ENCODE assay signal across 15 mouse cellular contexts in the genomic region with DNA sequence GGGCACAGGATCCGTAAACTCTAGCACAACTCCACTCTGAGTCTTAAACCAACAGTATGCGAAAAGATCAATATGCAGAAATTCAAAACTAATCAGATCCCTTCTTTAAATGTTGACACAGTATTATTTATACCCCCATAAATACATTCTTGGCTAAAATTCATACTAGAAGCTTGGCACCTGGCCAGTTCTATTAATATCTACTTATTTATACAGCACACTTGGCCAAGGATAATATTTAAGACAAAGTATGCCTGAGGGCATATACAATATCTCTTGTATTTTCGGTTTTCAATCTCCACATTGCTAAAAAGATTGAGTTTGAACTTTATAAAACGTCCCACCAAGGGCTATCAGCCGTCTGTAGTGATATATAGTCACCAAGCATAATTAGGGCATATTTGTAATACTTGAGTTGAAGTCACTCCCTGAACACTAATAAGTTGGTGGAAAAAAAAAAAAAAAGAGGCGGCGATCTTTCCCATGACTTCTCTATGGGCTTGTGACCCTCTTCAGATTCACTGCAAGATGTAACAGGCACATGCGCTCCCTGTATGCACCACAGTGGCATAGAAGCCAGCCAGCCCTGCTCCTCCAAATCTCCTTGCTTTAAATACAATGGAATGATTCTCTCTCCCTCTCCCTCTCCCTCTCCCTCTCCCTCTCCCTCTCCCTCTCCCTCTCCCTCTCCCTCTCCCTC. TPM values are rescaled to one million over a fixed set of nuclear protein-coding genes. Genes with fewer than 3 reads are reported as not detected.
A peak's percentile ranks its signal among the peaks of the same experiment; 100 is the strongest.
DNase-seq lines count a peak whose midpoint lies in the region; ATAC-seq and TF ChIP-seq lines count a peak whose summit lies in the region.
"Had no signal": no experiment of that assay in that cellular context is flagged by ENCODE, and none has a peak within 500 bp of the region (broad histone marks: within the 10 kb centered on the region; RNA-seq: fewer than 3 reads in every experiment).

No protein-coding gene starts in this region.

- H3K27me3 ChIP-seq in heart, embryonic 12.5 days (replicated peaks) = no peaks in the 10 kb centered on the region
- H3K27me3 ChIP-seq in kidney, embryonic 16.5 days (ENCODE audit: insufficient read depth, low read length) = no peaks in the 10 kb centered on the region
- H3K27me3 ChIP-seq in embryonic facial prominence, embryonic 13.5 days = no peaks in the 10 kb centered on the region
- no peaks in the 10 kb centered on the region for H3K27me3 ChIP-seq in myocyte (ENCODE audit: control insufficient read depth, insufficient read depth, insufficient read length)

- H3K9me3 ChIP-seq in heart, embryonic 12.5 days (replicated peaks) = no peaks in the 10 kb centered on the region
- H3K9me3 ChIP-seq in kidney, embryonic 16.5 days (ENCODE audit: low read length) = no peaks in the 10 kb centered on the region
- no peaks in the 10 kb centered on the region for H3K9me3 ChIP-seq in embryonic facial prominence, embryonic 13.5 days

- H3K9ac ChIP-seq in heart, embryonic 12.5 days = no peak overlapping the region
- H3K9ac ChIP-seq in kidney, embryonic 16.5 days (replicated peaks; ENCODE audit: low read length) = no peak overlapping the region
- no peak overlapping the region for H3K9ac ChIP-seq in embryonic facial prominence, embryonic 13.5 days

- TF ChIP-seq POLR2A in myocyte (IDR thresholded peaks at IDR 0.05; ENCODE audit: insufficient read length, low read depth) = no peak

- intact Hi-C loops in heart, postnatal 10 days (cut with DNase I) = loop anchor here (5.0 kb wide), 1 partner anchor 149 kb away; no protein-coding TSS in a partner anchor

- no peak for ATAC-seq in heart, embryonic 12.5 days (ENCODE audit: insufficient number of reproducible peaks, low FRiP score)
- ATAC-seq in kidney, embryonic 16.5 days (ENCODE audit: low FRiP score, low TSS enrichment) = no peak
- no peak for ATAC-seq in embryonic facial prominence, embryonic 13.5 days (ENCODE audit: insufficient number of reproducible peaks, insufficient read depth, low FRiP score, low TSS enrichment, low read depth)
- ATAC-seq in activated CD4-positive, CD25-positive, alpha-beta regulatory T cell, adult 4 months = no peak
- ATAC-seq: midbrain, embryonic 16.5 days had no signal

- H3K4me1 ChIP-seq in heart, embryonic 12.5 days (replicated peaks) = peaks cover 27% of the 10 kb centered on the region
- peaks cover 29% of the 10 kb centered on the region for H3K4me1 ChIP-seq in kidney, embryonic 16.5 days (ENCODE audit: insufficient read depth, low read length)
- H3K4me1 ChIP-seq in embryonic facial prominence, embryonic 13.5 days = peaks cover 29% of the 10 kb centered on the region

- H3ac ChIP-seq in myocyte (ENCODE audit: control insufficient read depth, insufficient read length) = no peak overlapping the region

- H3K4me2 ChIP-seq in heart, embryonic 12.5 days = peak overlapping the region; percentile 75
- H3K4me2 ChIP-seq in kidney, embryonic 16.5 days (replicated peaks; ENCODE audit: low read depth, low read length) = 0 out of 2 replicates have a peak overlapping the region, but pooled peaks have one; percentile 15
- H3K4me2 ChIP-seq in embryonic facial prominence, embryonic 13.5 days = peak overlapping the region; percentile 81
- H3K4me2 ChIP-seq in myocyte (ENCODE audit: low read depth) = peak overlapping the region; percentile 92

- peak overlapping the region; percentile 14; the same call in 1 of the 2 replicates for H3K4me3 ChIP-seq in heart, embryonic 12.5 days
- no peak overlapping the region for H3K4me3 ChIP-seq in kidney, embryonic 16.5 days (ENCODE audit: low read length)
- peak overlapping the region; percentile 28 for H3K4me3 ChIP-seq in embryonic facial prominence, embryonic 13.5 days
- H3K4me3 ChIP-seq in myocyte = peak overlapping the region; percentile 96

- peaks cover 18% of the 10 kb centered on the region; the same call in 1 of the 2 replicates for H3K36me3 ChIP-seq in heart, embryonic 12.5 days
- H3K36me3 ChIP-seq in kidney, embryonic 16.5 days (ENCODE audit: insufficient read depth, low read length) = no peaks in the 10 kb centered on the region
- 0 out of 2 replicates have a peak, but pooled peaks cover 8% of the 10 kb centered on the region for H3K36me3 ChIP-seq in embryonic facial prominence, embryonic 13.5 days
- no peaks in the 10 kb centered on the region for H3K36me3 ChIP-seq in myocyte (ENCODE audit: control insufficient read depth, insufficient read depth)

- DNase-seq in heart, postnatal 10 days = no peak
- no peak for DNase-seq in kidney, postnatal 36 days
- DNase-seq in thymus, postnatal 0 days (ENCODE audit: low spot score) = no peak
- DNase-seq: B cell, adult 2 months; cerebellum, adult 2 months; heart, postnatal 36 days; kidney, postnatal 4 days; right cerebral cortex, postnatal 25 days; thymus, postnatal 36 days had no signal

- no peak overlapping the region for H3K27ac ChIP-seq in heart, embryonic 12.5 days (ENCODE audit: poor library complexity, severe bottlenecking)
- H3K27ac ChIP-seq in kidney, embryonic 16.5 days (ENCODE audit: low read length) = no peak overlapping the region
- H3K27ac ChIP-seq in embryonic facial prominence, embryonic 13.5 days = no peak overlapping the region

- WGBS in heart, embryonic 12.5 days = 61% methylated on average over 8 of the region's 8 CpGs
- 48% methylated on average over 8 of the region's 8 CpGs for WGBS in kidney, embryonic 16.5 days
- WGBS in embryonic facial prominence, embryonic 13.5 days = 57% methylated on average over 8 of the region's 8 CpGs

- H3K79me2 ChIP-seq in myocyte (ENCODE audit: control insufficient read depth, insufficient read depth) = peaks cover 59% of the 10 kb centered on the region

TF ChIP-seq in myocyte, 11 proteins besides CTCF, POLR2A, EP300 and RAD21:
- TF ChIP-seq TCF12 (IDR thresholded peaks at IDR 0.05; ENCODE audit: insufficient read depth, poor library complexity, severe bottlenecking) (no peak), MYOG (IDR thresholded peaks at IDR 0.05; ENCODE audit: control insufficient read depth in 1 of 3, insufficient read depth in 1 of 3, insufficient read length in 2 of 3, low read depth in 2 of 3) (no peak), USF1 (IDR thresholded peaks at IDR 0.05; ENCODE audit: low read depth) (no peak), TCF3 (IDR thresholded peaks at IDR 0.05; ENCODE audit: insufficient read length, low read depth) (no peak), SRF (IDR thresholded peaks at IDR 0.05; ENCODE audit: control insufficient read depth, insufficient read length, low read depth) (no peak)

RNA-seq across cellular contexts. Expression of a gene that starts 4.4 kb away (rescaled TPM):
- polyA plus RNA-seq in heart, embryonic 12.5 days (2016; fragmentation: Nextera tagmentation; extraction: Ambion mirVana) = 69.0 and 74.2 TPM in 2 replicates
- total RNA-seq in heart, postnatal 10 days (2021) = 10 to 100 TPM; 14.7 to 16.7 TPM
- polyA plus RNA-seq in kidney, embryonic 16.5 days (2015; fragmentation: Nextera tagmentation; extraction: Ambion mirVana) = 17.5 and 20.6 TPM in 2 replicates
- 75.2 and 103 TPM in 2 replicates for polyA plus RNA-seq in embryonic facial prominence, embryonic 13.5 days (2015; fragmentation: Nextera tagmentation; extraction: Ambion mirVana)
- 9.3 TPM for polyA plus RNA-seq in myocyte (2012; fragmentation: generic; extraction: Trizol)
- polyA plus RNA-seq in thymus, postnatal 0 days (2015; fragmentation: Nextera tagmentation; extraction: Ambion mirVana) = 2.4 and 2.5 TPM in 2 replicates
- under 1 TPM in 1 of 2 experiments, not detected in 1; 0.13 TPM for polyA plus RNA-seq in activated CD4-positive, CD25-positive, alpha-beta regulatory T cell, adult 4 months (2017; shearing (Covaris generic))

RNA-seq across cellular contexts. Expression of a gene that starts 47.8 kb away (rescaled TPM):
- 41.1 and 44.4 TPM in 2 replicates for polyA plus RNA-seq in heart, embryonic 12.5 days (2016; fragmentation: Nextera tagmentation; extraction: Ambion mirVana)
- total RNA-seq in heart, postnatal 10 days (2021) = 10 to 100 TPM; 11.1 to 13.1 TPM
- 69.3 and 73.1 TPM in 2 replicates for polyA plus RNA-seq in kidney, embryonic 16.5 days (2015; fragmentation: Nextera tagmentation; extraction: Ambion mirVana)
- polyA plus RNA-seq in embryonic facial prominence, embryonic 13.5 days (2015; fragmentation: Nextera tagmentation; extraction: Ambion mirVana) = 67.8 and 69.3 TPM in 2 replicates
- polyA plus RNA-seq in myocyte (2012; fragmentation: generic; extraction: Trizol) = 19.9 TPM
- polyA plus RNA-seq in thymus, postnatal 0 days (2015; fragmentation: Nextera tagmentation; extraction: Ambion mirVana) = 55.3 and 62.8 TPM in 2 replicates
- polyA plus RNA-seq in activated CD4-positive, CD25-positive, alpha-beta regulatory T cell, adult 4 months (2017; shearing (Covaris generic)) = 10 to 100 TPM; 30.6 to 34.7 TPM

Comparison
In these comparisons a context has a peak if more than half of its experiments do, and no peak if none do; other contexts are left out.
1. H3K4me2 ChIP-seq: peak in every context shown above with its lines; median percentile 92 in myocyte; 81 in embryonic facial prominence, embryonic 13.5 days; 75 in heart, embryonic 12.5 days; 15 in kidney, embryonic 16.5 days.